Mouse (Mus musculus) thymus, postnatal 14 days (tissue): Measurements from ENCODE around the gene Itgax.
"Not testable (repeated sequence)": the region's sequence is repeated elsewhere in the genome, so short reads cannot be mapped to it uniquely, and the experiment has no call there.

Source experiments
- DNase-seq: peaks from one replicate; pipeline ENCODE4 v3.0.0; 2021

Itgax gene

GRCm38 (mm10) chr7:128128741-128129720 lies at the start of gene Itgax:
Gene Itgax, plus strand, starts transcription at chr7:128129547.
- no peak for DNase-seq

DNA sequence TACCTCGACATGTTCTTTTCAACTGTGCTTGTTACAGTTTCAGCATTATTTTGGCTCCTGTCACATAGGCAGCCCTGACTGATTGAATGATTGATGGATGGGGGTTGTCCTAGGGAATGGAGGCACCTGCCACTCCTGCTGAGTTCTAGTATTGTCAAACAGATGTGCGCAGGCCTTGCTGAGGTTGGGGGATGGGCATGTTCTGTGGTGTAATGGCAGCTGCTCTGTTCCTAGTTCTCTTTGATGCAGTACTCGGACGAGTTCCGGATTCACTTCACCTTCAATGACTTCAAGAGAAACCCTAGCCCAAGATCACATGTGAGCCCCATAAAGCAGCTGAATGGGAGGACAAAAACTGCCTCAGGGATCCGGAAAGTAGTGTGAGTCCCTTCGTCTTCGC lies 49.3 kb upstream of the Itgax start:
- DNase-seq: peak; percentile 88

- no peak for DNase-seq
Observed at GRCm38 (mm10) chr7:128089141-128089540, 40.2 kb upstream of the Itgax start.

DNA sequence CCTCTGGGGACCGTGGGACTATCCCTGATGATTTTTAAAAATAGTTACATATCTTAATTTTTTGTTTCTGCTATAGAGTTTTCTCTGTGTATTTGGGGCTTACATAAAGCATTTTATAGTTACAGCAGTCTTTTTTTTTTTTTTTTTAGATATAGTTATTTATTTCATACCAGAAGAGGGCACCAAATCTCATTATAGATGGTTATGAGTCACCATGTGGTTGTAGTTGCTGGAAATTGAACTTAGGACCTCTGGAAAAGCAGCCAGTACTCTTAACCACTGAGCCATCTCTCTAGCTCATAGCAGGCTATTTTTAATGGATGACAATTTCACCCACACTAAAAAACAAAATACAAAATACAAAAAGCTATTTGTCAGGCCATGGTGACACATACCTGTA lies 31.2 kb upstream of the Itgax start:
- no peak for DNase-seq

GRCm38 (mm10) chr7:128100742-128101357 lies 28.5 kb upstream of the Itgax start:
- no peak for DNase-seq

DNA sequence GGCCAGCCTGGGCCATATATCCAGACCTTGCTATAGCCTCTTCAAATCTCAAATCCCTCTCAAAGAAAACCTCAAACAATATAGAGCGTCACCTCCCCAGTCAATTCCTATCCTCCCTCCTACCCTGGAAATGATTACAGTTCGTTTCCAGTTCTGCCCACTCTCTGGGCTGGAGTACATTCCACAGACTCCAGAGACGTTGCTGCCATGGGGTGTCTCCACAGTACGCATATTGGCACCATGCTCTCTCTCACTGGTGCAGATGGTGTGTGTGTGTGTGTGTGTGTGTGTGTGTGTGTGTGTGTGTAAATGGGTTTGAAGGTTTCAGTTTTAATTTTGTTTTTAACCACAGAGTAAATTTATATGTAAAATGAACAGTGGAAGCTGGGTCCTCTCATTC lies 24.1 kb upstream of the Itgax start:
- no peak for DNase-seq

DNA sequence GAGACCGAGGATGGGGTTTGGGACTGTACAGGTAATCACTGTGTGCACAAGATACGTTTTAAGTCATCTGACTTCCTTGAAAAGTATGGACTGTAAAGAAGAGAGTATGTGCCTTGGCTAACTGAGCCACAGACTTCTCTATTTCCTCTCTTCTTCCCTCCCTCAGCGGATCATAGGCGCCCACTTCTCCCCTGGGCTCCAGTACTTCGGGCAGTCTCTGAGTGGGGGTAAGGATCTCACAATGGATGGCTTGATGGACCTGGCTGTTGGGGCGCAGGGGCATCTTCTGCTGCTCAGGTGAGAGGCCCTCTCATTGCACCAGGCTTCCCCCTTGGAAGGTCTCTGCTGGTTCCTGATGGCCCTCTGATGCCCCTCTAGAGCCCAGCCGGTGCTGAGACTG lies 21.9 kb upstream of the Itgax start:
- DNase-seq: no peak

GRCm38 (mm10) chr7:128110314-128110713 lies 19.0 kb upstream of the Itgax start:
- DNase-seq: no peak

GRCm38 (mm10) chr7:128112131-128112530 lies 17.2 kb upstream of the Itgax start:
- no peak for DNase-seq

- no peak for DNase-seq
Observed at GRCm38 (mm10) chr7:128114371-128115105, 14.8 kb upstream of the Itgax start.

GRCm38 (mm10) chr7:128115211-128115958 lies 14.0 kb upstream of the Itgax start:
- no peak for DNase-seq

DNA sequence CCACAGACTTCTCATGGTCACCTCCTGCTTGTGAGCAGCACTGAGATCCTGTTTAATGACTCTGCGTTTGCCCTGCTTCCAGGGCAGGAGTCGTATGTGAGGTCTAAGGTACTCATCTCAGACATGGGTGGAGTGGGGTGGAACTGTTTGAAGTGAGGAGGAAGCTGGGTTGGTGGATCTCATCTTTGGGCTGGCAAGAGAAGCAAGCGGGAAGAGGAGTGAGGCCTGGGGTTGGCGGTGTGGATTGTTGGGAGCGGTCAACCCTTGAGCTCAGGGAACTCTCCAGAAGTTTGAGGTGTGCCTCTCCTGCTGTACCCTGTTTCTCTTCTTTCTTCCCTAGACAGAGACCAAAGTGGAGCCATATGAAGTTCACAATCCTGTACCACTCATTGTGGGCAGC lies 13.0 kb upstream of the Itgax start:
- DNase-seq: no peak

DNA sequence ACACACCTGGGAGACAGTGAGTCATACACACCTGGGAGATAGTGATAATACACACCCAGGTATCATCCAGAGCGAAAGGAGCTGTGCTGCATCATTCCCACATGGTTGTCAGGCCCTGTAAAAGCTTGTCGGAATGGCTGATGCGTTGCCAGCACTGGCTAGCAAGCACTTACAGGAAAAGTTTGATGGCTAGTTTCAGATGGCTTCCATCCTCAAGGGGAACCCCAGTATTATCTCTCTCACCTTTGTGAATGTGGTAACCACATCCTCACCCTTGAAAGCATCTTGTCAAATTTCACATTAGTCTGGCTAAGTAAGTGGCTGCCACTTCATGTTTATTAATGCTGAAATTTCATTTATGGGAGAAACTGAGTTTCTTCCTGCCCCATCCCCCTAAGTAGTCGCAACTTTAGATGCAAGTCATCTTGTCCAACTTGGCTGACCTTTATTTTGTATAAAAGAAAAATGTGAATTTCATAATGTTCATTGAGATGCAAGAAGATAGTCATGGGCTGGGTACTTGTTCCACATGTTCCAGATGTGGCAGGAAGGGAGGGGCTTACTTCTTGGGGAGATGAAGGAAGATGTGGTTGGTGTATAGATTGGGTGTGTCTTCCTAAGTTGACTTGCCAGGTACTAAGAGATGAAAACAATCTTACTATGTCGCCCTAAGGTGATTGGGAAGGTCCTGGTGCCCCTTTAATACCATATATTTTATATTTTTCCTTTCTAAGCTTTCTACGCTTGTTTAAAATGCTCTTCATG lies 9.4 kb upstream of the Itgax start:
- DNase-seq: no peak

DNA sequence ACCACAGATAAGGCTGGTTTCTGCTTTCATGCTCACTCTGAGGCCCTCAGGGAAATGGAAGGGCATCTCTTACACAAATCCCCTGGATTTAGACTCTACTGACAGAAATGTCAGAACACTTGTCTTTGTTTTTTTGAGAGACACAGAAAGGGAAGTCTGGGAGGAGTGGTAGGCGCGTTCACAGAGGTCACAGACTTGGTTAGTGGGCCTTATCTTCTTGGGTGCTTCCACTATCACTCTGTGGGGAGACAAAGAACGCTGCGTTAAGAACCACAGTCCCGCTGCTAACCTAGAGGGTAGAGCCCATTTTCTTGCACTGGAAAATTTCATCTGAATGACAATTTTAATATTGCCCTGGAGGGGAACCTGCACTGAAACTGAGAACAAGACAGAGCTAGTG lies 2.8 kb downstream of the Itgax start:
- DNase-seq: peak; percentile 14

DNA sequence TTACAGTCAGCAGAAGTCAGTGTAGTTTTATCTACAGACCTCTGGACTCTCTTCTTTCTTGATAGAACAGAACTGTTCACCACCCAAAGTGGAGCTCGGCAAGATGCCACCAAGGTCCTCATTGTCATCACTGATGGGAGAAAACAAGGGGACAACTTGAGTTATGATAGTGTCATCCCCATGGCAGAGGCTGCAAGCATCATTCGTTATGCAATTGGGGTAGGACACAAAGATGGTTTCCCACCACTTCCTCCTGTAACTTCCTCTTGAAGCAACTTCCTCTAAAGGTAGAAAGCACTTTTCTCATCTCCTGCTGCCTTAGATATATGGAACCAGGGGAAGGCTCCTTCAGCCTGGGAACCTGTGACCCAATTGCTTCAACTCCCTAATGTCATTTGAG lies 4.2 kb downstream of the Itgax start:
- peak; percentile 13 for DNase-seq

DNA sequence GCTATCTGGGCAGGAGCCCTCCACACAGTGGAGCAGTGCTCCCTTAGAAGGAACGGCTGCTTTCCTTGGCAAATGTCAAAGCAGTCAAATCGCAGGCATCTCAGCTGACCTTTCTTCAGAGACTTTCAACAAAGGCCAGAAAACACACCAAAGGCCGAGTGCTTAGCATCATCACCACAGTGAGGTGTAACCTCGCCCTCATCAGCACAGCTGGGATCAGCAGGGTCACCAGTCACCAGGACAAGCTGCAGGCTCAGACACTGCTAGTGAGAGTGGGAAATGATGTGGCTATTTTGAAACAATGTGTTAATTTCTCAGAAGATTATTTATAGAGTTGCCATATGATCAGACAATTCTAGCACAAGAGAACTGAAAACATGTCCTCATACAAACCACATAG lies 7.6 kb downstream of the Itgax start:
- no peak for DNase-seq

- DNase-seq: no peak
Observed at GRCm38 (mm10) chr7:128139611-128140010, 10.3 kb downstream of the Itgax start.

- no peak for DNase-seq
Observed at GRCm38 (mm10) chr7:128150970-128151369, 21.6 kb downstream of the Itgax start.

DNA sequence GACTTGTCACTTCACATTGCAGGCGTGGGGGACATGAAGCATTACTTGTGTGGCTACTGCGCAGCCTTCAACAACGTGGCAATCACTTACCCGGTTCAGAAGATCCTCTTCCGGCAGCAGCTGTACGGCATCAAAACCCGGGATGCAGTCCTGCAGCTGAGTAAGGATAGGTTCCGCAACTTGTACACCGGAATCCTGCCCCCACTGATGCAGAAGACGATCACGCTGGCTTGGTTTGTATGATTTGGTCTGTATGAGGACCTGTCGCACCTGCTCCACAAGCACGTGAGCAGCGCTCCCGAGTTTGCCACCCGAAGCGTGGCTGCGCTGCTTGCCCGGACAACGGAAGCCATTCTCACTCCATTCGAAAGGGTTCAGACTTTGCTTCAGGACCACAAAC lies 24.7 kb downstream of the Itgax start, which contains the start of gene Itgad:
TSS of gene Itgad (plus strand) at position 301 of the 400 bp plus-strand sequence.
- DNase-seq: no peak

DNA sequence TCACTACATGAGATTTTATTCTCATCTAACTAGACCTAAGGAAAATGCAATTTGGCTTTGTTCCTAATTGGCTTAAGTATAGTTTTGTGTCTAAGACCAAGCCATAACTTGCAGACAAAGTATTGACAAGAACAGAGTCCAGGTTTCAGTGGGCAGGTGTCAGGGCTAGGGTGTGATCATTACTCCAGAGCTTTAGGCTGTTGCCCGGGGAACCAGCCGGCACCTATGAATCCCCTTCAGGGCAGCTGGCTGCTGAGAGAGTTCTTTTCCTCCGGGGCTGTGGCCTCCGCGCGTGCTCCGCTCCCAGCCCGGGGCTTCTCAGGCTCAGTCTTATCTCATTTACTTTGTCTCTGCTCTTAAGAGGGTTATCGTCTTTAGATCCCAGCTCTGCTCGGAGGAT lies 25.6 kb downstream of the Itgax start:
- DNase-seq: no peak

GRCm38 (mm10) chr7:128158688-128159354 lies 29.5 kb downstream of the Itgax start:
- not testable (repeated sequence) for DNase-seq
